Comparison of ENCODE assay signal across 8 mouse cellular contexts in genomic region chr9:101075694-101076093, GRCm38 (mm10). TPM values are rescaled to one million over a fixed set of nuclear protein-coding genes. Genes with fewer than 3 reads are reported as not detected.
DNase-seq lines count a peak whose midpoint lies in the region; ATAC-seq lines count a peak whose summit lies in the region.

No protein-coding gene starts in this region.

- peak overlapping the region; percentile 73 for H3K4me3 ChIP-seq in lung, embryonic 15.5 days
- peak overlapping the region; percentile 76 for H3K4me3 ChIP-seq in forebrain, embryonic 10.5 days
- H3K4me3 ChIP-seq in limb, embryonic 11.5 days (ENCODE audit: low read depth, low read length): peak overlapping the region; percentile 97
- H3K4me3 ChIP-seq in neural tube, embryonic 15.5 days (replicated peaks): peak overlapping the region; percentile 98

- no peaks in the 10 kb centered on the region for H3K27me3 ChIP-seq in lung, embryonic 15.5 days
- no peaks in the 10 kb centered on the region for H3K27me3 ChIP-seq in forebrain, embryonic 10.5 days (ENCODE audit: poor library complexity, severe bottlenecking)
- H3K27me3 ChIP-seq in limb, embryonic 11.5 days (ENCODE audit: control insufficient read depth, insufficient read depth, low read length): no peaks in the 10 kb centered on the region
- no peaks in the 10 kb centered on the region for H3K27me3 ChIP-seq in neural tube, embryonic 15.5 days (replicated peaks)

- peak overlapping the region; percentile 98 for H3K9ac ChIP-seq in lung, embryonic 15.5 days
- peak overlapping the region; percentile 97 for H3K9ac ChIP-seq in limb, embryonic 11.5 days (ENCODE audit: low read length)
- H3K9ac ChIP-seq in neural tube, embryonic 15.5 days (replicated peaks): peak overlapping the region; percentile 100

- WGBS in lung, embryonic 15.5 days: under 1% methylated on average over 8 of the region's 8 CpGs
- WGBS in forebrain, embryonic 10.5 days: under 1% methylated on average over 8 of the region's 8 CpGs
- WGBS in limb, embryonic 11.5 days: under 1% methylated on average over 8 of the region's 8 CpGs
- WGBS in neural tube, embryonic 15.5 days: under 1% methylated on average over 8 of the region's 8 CpGs

- no peaks in the 10 kb centered on the region for H3K36me3 ChIP-seq in lung, embryonic 15.5 days
- peaks cover 7% of the 10 kb centered on the region for H3K36me3 ChIP-seq in forebrain, embryonic 10.5 days (replicated peaks)
- no peaks in the 10 kb centered on the region for H3K36me3 ChIP-seq in limb, embryonic 11.5 days (ENCODE audit: control insufficient read depth, insufficient read depth, low read length)
- no peaks in the 10 kb centered on the region for H3K36me3 ChIP-seq in neural tube, embryonic 15.5 days

- H3K27ac ChIP-seq in lung, embryonic 15.5 days: 0 out of 2 replicates have a peak overlapping the region, but pooled peaks have one; percentile 1
- H3K27ac ChIP-seq in forebrain, embryonic 10.5 days: peak overlapping the region; percentile 99; the same call in 1 of the 2 replicates
- H3K27ac ChIP-seq in limb, embryonic 11.5 days (replicated peaks; ENCODE audit: low read depth, low read length): no peak overlapping the region
- H3K27ac ChIP-seq in neural tube, embryonic 15.5 days (replicated peaks): no peak overlapping the region

- peak overlapping the region; percentile 65 for H3K4me2 ChIP-seq in lung, embryonic 15.5 days
- peak overlapping the region; percentile 87 for H3K4me2 ChIP-seq in limb, embryonic 11.5 days (ENCODE audit: low read depth, severe bottlenecking)
- H3K4me2 ChIP-seq in neural tube, embryonic 15.5 days: peak overlapping the region; percentile 87

- H3K9me3 ChIP-seq in lung, embryonic 15.5 days: no peaks in the 10 kb centered on the region
- no peaks in the 10 kb centered on the region for H3K9me3 ChIP-seq in forebrain, embryonic 10.5 days
- no peaks in the 10 kb centered on the region for H3K9me3 ChIP-seq in limb, embryonic 11.5 days (ENCODE audit: control insufficient read depth, low read length)
- no peaks in the 10 kb centered on the region for H3K9me3 ChIP-seq in neural tube, embryonic 15.5 days (replicated peaks)

- DNase-seq in lung, postnatal 10 days: no peak
- DNase-seq in forebrain, embryonic 10.5 days (ENCODE audit: extremely low spot score, low spot score): no peak
- no peak for DNase-seq in limb, embryonic 11.5 days (ENCODE audit: low spot score)
- no peak for DNase-seq in cerebellum, adult 11-12 months
- no peak for DNase-seq in natural killer cell, adult 2 months (ENCODE audit: low spot score in 2 of 2)
- DNase-seq in kidney, adult 8-10 months: no peak

- H3K4me1 ChIP-seq in lung, embryonic 15.5 days: peaks cover 33% of the 10 kb centered on the region
- H3K4me1 ChIP-seq in forebrain, embryonic 10.5 days: peaks cover 54% of the 10 kb centered on the region
- H3K4me1 ChIP-seq in limb, embryonic 11.5 days (ENCODE audit: control insufficient read depth, insufficient read depth, low read length): peaks cover 19% of the 10 kb centered on the region
- peaks cover 40% of the 10 kb centered on the region for H3K4me1 ChIP-seq in neural tube, embryonic 15.5 days

- no peak for ATAC-seq in lung, embryonic 15.5 days (ENCODE audit: borderline replicate concordance, extremely low read depth, low FRiP score, low TSS enrichment)
- ATAC-seq in limb, embryonic 11.5 days (ENCODE audit: insufficient number of reproducible peaks, low FRiP score, low TSS enrichment, low read depth): no peak
- no peak for ATAC-seq in neural tube, embryonic 15.5 days (ENCODE audit: low FRiP score)

RNA-seq across cellular contexts. Expression of gene Msl2, which starts 1.8 kb away (rescaled TPM):
- 5.9 and 6.8 TPM in 2 replicates for polyA plus RNA-seq in lung, embryonic 15.5 days (2015; fragmentation: Nextera tagmentation; extraction: Ambion mirVana)
- polyA plus RNA-seq in forebrain, embryonic 10.5 days (2016; fragmentation: Nextera tagmentation; extraction: Ambion mirVana): 3.4 and 4.0 TPM in 2 replicates
- polyA plus RNA-seq in limb, embryonic 11.5 days (2014; fragmentation: Nextera tagmentation; extraction: Ambion mirVana): 5.7 and 6.7 TPM in 2 replicates
- 3.9 TPM in 2 replicates for polyA plus RNA-seq in neural tube, embryonic 15.5 days (2015; fragmentation: Nextera tagmentation; extraction: Ambion mirVana)

RNA-seq across cellular contexts. Expression of gene Pccb, which starts 41.0 kb away (rescaled TPM):
- polyA plus RNA-seq in lung, embryonic 15.5 days (2015; fragmentation: Nextera tagmentation; extraction: Ambion mirVana): 22.7 and 23.2 TPM in 2 replicates
- 12.3 and 14.1 TPM in 2 replicates for polyA plus RNA-seq in forebrain, embryonic 10.5 days (2016; fragmentation: Nextera tagmentation; extraction: Ambion mirVana)
- polyA plus RNA-seq in limb, embryonic 11.5 days (2014; fragmentation: Nextera tagmentation; extraction: Ambion mirVana): 15.1 and 15.4 TPM in 2 replicates
- 25.4 and 27.0 TPM in 2 replicates for polyA plus RNA-seq in neural tube, embryonic 15.5 days (2015; fragmentation: Nextera tagmentation; extraction: Ambion mirVana)

Comparison
In these comparisons a context has a peak if more than half of its experiments do, and no peak if none do; other contexts are left out.
1. H3K27ac ChIP-seq: peak in lung, embryonic 15.5 days (single experiment) and forebrain, embryonic 10.5 days (single experiment); none in limb, embryonic 11.5 days (single experiment) and neural tube, embryonic 15.5 days (single experiment).
2. Peak in every context shown above with its lines, with median percentiles within 50 percentile points of each other: H3K4me2 ChIP-seq, H3K4me3 ChIP-seq and H3K9ac ChIP-seq.